Mouse (Mus musculus) cerebellum, adult 11-12 months (tissue): ENCODE data around the gene Clasrp.

Experiments
- DNase-seq: peaks from one replicate; pipeline ENCODE4 v3.0.0; 2022

The Clasrp gene

DNA sequence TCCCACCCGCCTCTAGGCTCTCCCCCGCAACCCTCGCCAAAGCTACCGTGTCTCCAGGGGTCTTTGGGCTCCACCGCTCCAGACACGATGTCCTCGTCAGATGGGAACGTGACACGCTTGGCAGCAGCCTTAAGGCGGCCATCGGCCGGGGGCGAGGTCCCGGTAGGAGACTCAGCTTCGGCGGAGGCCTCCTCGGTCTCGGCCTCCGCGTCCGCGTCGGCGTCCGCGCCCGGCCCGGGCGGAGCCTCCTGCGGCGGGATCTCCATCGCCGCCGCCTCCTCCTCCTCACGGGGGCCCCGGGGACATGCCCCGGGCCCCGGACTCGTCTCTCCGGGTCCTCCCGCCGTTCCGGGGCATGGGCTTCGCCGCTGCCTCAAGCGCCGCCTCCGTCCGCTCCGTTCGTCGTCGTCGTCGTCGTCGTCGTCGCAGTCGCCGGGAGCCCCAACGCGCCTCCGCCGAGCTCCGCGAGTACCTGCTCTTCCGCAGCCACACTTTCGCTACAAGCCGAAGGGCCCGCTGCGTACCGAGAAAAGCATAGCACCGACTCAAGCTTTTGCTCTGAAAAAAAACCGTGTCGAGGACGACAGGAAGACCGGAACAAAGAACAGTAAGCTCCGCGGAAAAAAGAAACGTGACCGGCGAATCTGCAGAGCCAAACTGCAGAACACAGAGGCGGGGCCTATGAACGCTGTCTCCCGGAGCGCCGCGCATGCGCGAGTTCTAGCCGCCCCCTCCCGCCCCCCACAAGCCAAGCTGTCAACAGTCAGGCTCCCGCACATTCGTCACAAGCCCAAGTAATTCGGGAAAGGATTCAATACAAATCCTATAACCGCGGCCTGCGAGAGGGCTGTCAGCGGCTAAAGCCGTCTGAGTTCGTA, 42.3 kb downstream of the Clasrp start:
- peak; percentile 86 for DNase-seq

DNA sequence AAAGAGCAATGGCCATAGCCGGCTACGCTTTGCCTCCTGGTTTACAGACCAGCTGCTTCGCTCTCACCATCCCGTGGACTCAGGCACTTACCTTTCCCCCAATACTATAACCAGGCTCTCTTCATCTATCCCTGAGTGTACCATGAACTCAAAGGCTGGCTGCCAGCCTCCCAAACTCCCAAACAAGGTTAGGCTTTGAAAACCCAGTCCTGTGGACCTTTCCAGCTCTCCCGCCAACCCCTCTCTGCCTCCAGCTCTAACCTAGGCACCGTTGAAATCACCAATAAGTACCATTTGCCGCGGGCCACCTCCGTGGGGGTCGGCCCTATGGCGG, 42.9 kb downstream of the Clasrp start:
- DNase-seq, result peak; percentile 65

DNA sequence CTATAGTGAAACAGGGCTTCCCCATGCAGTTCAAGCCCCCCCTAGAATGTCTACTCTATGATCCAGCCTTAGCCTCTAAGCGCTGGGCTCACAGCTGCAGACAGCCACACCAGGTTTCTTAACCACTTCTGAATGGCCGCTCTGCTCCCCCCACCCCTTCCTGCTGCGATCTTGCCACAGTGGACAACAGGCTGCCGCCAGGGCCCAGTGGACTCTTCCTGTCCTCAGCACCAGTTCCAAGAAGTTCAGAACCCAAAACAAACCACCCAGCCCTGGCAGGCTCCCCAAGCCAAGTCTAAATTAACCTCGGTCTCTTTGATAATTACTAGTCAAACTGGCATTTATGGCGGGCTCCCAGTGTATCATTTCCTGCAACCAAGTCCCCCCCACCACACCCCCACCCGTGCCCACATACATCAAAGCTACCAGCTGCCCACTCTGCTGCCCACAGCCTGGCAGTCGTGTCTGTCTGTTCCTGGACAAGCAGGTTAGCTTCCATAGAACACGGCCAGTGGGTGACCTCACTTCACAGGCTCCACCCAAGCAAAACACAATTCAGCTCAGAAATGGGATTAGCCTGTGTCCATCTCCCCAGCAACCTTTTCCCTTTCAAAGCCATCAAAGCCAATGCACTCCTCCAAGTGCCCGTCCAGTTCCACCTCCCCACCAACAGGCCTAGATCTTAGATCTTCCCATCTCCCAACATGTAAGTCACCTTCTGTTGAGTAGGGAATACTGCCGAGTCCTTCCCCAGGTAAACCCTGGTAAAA, 43.6 kb downstream of the Clasrp start:
- DNase-seq, result peak; percentile 54

DNA sequence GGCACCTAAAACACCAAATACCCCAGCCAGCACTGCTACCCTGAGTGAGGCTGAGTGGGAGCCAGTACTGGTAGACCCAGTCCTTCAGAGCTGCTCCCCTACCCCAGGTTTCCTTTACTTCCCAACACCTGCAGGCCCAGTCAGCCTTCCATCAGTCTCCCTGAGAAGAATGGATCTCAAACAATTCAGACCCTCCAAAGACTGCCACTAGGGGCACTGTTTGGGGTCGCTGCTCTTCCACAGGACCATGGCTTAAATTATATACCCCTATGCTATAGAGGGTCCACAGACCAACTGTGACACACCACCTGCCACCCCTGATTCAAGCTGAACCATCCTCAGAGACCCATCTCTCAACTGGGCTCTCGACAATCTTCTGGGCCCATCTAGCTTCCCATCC, 45.3 kb downstream of the Clasrp start:
- DNase-seq, result no peak

DNA sequence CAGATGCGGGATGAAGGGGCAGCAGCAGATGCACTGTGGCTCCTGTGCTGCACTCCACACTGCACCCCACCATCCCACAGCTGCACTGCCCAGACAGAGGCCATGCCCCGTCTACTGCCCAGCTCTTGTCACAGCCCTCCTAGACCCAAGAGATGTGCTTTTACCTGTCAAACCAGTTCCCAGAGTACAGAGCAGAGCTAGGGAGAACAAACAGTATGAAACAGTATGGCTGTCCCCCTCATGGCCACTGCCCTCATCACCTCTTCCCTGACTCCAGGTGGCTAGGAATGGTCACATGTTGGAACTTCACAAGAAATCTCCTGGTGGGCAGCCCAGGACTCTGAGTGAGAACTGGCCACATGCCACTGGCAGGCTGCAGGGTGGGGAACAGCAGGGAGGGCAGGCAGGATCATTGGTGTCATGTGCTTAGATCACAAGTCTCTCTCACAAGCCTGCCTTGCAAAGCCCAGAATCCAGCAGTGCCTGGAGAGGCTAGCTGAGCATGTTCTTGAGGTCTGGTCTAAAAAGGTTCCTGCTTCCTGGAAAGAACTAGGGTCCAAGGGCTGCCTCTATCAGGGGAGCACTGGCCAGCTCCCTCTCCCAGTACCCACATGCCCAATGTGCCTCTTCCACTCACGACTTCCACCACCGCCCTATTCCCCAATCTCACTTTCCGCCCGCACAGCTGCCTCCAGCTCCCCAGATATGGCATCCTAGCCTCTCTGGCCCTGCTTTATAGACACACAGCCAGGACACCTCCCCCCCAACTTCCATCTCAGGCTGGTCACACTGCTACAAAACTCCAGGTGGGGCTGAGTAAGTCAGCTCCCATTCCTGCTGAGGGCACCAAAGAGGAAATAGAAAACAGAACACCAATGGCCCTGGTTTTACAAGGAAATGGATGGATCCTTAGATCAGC, 46.0 kb downstream of the Clasrp start:
- peak; percentile 31 for DNase-seq

DNA sequence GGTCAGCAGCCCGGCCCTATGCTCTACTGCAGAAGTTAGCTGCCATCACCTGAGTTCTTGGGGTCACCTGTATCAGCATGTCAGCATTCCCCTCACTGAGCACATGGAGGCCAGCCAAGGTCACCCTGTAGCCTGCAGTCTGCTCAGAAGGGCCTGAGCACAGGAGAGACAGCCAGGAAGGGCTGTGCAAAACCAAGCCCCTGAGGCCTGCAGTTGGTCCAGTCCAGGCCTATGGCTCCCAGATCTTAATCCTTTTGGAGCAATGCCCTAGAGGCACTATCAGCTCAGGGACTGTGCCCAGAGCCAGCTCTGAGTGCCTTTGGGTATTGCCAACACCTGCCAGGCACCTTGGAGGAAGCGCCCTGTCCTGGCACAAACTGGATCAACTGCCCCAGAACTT, 47.2 kb downstream of the Clasrp start:
- DNase-seq, result peak; percentile 60

DNA sequence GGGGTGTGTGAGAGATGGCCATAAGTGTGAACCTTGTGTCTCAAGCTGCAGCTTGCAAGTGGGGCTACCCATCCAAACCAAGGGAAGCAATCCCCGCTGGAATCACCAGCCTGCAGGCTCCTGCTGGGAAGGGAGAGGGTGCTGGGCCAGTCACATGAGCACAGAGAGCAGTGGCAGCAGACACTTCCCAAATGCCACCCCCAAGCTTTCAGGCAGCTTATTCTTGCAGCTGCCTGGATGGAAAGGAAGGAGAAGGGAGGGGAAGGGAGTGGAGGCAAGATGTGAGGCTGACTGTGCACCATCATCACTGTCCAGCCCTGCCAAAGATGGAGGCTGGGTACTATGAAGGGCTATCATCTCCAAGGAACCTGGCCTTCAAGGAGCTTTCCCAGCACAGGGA, 50.1 kb downstream of the Clasrp start:
- no peak for DNase-seq

DNA sequence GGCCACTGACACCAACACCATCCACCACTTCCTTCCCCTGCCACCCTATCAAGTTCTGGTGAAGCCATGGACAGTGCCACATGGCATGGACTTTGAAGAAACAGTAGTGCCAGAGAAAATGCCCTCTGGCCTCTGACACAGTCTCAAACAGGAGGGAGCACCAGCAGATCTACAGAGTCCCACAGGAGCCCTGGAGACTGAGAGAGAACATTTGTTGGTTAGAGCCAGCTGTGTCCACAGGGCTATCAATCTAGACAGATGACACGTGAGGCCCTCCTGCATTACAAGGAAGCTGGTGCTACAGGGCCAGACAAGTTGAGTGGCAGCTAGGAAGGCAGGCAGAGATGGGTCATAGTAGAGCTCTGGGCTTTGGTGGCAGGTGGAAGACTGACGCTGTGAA, 51.8 kb downstream of the Clasrp start:
- DNase-seq, result no peak

DNA sequence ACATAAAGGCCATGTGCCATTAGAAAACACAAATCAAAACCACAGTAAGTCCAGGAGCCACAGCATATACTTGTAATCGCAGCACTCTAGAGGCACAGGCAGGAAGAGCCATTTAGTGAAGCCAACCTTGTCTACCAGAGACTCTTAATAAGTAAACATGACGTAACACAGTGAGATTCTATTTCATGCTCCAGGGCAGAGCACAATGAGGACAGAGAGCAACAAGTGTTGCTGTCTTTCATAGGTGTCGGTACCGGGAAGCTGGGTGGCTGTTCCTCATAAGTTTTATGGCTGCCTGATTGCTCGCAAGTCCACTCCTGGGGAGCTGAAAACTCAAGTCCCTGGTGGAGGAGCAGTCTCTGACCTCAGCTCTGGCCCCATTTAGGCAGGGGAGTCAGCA, 52.7 kb downstream of the Clasrp start:
- DNase-seq, result no peak

DNA sequence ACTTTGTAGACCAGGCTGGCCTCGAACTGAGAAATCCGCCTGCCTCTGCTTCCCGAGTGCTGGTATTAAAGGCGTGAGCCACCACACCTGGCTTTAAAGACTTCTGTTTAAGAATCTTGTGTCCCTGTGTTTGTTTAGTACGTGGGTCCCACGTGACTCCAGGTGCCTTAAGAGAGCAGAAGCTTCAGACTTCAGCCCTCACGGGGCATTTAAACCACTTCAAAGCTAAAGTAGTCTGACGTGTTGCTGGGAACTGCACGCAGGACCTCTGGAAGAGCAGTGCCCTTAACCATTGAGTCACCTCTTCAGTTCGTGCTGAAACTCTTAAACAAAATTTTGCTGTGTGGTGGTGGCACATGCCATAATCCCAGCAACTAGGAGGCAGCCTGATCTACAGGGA, 54.9 kb downstream of the Clasrp start:
- no peak for DNase-seq

DNA sequence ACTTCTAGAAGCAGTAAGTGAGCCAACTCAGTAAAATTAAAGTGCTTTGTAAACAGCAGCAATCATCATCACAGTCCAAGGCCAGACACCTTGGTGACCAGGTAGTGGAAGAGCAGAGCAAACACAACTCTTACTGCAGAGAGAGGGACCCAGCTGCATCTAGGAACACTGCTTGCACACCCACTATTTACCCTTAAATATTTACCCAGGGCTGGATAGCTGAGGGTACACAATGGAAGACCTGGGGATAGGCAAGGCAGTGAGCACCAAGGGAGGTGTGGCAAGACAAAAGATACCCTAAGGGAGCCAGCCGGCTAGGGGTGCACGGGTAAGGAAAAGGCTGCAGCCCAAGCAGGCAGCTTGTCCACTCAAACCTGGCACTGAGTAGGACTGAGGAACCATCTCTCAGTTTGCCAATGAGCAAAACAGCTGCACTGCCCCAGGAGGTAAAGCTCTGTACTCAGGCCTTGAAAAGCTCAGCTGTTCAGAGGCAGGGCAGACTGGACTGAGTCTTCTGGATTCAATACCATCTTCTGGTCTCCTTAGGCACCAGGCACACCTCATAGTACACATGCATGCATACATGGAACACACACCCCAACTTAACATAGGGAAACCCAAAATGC, 56.8 kb downstream of the Clasrp start:
- no peak for DNase-seq

DNA sequence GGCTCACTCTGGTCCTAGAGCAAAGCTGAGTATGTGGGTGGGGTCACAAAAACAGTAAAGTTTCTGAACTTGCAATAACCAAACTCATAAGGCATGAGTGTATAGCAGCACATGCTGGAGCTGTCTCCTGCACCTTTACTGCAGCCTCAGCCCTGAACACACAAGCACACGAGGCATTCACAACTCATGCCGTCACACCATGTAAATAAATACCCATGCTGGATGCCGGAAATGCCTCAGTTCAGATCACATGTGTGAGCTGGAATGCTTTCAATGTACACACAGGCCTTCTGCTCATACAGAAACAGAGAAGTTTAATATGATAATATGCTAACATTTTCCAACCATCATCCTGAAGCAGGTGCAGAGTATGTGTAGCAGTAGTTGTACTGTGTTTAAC, 58.3 kb downstream of the Clasrp start:
- no peak for DNase-seq

DNA sequence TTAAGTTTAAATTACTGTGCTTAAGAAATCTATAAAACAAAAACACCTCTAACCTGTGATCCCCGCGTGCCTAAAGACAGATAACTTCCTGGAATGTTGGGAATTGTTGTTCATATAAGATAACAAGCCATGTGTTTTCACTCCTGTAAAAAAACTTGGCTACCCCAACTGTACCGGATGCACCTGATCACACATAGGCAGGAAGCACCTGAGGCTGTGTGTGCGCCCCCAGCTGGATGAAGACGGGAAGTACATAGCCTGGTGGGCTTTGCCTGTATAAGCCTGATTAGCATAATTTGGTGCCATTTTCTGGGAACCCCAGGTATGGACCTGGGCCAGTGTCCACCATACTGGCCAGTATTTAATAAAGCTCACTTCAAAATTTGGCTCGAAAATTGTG, 60.7 kb downstream of the Clasrp start:
- no peak for DNase-seq

DNA sequence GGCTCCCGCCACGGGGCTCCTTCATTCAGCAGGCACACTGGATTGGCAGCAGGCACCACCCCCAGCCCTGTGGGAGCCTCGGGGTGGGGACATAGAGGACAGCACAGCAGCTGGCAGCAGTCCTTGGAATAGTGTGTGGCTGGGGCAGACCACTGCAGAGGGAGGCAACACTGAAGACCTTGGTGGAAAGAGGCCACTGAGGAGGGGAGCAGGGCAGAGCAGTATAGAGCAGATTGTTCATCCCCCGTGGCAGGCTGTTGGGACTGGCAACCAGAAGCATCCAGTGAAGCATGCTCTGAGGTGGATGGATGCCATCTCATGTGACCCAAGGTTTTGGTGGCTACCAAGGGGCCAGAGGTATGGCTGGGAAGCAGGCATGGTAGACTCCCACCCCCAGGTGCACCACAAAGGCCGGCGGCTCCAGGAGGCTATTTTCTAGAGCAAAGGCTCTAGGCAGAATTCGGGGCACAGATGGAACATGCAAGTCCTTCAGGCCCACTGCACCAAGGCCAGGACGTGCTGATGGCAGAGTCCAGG, 62.1 kb downstream of the Clasrp start:
- peak; percentile 82 for DNase-seq

DNA sequence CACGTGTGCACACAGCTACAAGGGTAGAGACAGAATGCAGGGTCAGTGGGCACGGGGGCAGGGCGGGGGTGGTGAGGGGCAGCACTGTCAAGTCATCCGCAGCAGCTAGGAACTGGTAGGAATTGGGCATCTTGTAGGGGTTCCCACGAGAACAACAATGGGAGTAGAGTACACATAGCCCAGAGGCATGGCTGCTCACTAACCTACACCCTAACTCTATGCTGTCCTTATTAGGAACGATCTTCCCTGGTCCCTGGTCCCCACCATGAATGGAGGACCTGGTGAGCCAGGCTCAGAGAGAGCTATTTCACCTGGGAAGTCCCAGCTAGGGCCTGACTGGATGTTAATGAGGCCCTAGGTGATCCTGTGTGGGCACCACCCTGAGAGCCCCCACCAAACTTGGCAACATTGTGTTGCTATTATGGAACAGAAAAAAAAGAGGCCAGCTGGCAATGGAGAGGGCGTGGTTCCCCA, 62.6 kb downstream of the Clasrp start:
- no peak for DNase-seq

DNA sequence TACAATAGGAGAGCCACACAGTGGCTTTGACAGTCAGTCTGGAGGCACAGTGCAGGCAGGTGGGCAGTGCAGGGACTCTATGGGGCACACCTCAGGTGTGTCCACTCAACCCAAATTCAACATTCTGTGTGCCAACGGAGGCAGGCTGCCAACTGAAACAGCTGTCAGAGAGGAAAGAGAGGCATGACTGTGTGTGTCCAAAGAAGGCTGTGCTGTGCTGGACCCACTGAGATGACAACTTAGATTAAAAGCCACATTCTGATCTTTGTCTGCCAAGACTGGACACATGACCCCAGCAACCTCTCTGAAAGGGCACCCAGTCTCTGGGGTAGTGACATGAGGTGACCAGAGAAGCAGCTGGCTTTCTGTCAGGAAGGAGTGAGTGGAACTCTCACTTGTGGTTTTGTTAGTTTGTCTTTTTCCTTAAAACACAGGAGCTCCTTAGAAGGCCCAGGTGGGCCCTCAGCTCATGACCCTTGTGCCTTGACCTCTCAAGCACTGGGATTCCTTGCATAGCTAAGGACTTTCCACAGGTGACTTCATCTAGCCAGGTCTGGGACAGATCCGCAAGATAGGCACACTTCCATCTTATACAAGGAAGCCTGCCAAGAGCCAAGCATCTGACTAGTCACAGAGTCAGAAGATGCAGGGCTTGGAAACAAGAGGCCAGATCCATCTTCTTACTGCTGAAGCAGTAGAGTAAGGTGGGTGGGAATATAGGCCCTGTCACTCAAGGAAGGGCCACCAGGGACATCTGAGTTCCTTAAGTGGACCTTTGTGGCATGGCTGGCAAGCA, 63.3 kb downstream of the Clasrp start:
- peak; percentile 59 for DNase-seq

DNA sequence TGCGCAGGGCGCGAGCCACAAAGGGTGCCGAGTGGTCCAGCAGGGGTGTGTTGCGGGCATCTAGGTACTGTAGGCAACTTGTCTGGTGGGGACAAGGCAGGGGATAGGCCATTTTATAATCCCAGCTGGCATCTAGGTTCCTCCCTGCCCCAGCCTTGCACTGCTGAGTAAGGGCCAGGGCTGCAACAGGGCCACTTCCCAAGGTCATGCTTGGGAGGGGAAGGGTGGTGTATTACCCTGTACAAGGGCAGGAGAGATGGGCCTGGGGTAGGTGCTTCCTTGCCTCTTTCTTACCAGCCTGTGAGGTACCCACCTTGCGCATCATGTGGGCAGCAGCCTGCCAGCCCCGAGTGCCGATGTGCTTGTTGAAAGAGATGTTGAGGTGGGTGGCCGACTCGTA, 69.6 kb downstream of the Clasrp start:
- DNase-seq, result no peak

DNA sequence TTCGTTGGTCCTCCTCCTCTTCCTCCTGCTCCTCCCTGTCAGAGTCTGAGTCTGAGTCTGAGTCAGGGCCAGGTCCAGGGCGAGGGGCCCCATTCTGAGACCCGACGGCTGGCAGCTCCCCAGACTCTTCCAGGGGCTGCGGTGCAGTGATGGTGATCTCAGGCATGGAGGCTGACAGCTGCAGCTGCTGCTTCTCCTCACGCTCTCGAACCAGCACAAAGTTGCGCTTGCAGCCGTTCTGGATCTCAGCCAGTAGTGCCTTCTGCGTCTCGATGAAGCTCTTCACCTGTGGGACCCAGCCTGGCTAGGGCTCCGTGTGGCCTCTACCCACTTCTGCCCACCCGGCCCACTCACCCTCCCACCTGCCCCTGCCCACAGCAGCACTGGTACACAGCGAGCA, 72.0 kb downstream of the Clasrp start:
- DNase-seq, result no peak

DNA sequence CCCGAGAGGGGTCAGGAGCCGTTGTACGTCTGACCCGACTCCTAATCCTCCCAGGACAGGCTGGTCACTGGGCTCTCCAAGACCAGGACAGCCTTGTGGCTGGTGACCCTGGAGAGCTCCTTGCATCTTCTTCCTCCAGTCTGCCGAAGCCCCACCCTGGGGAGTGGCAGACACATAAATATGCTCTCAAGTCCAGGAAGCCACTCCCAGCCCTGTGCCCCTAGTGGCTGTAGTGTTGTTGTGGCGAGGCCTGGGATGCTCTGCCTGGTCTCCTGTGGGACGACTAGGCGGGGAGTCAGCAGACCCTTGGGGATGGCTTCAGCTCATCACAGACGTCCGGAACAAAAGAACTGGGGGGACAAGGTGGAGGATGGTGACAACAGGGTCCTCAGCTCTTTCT, 73.2 kb downstream of the Clasrp start:
- no peak for DNase-seq
